In genomic region chr2:32170010-32170409, GRCm38 (mm10) we compare ENCODE assay signal across 12 mouse cellular contexts. TPM values are rescaled to one million over a fixed set of nuclear protein-coding genes. Genes with fewer than 3 reads are reported as not detected.
DNase-seq lines count a peak whose midpoint lies in the region; ATAC-seq lines count a peak whose summit lies in the region.
"Had no signal": no experiment of that assay in that cellular context is flagged by ENCODE, and none has a peak within 500 bp of the region (broad histone marks: within the 10 kb centered on the region; RNA-seq: fewer than 3 reads in every experiment).

No protein-coding gene starts in this region.

- H3K27ac ChIP-seq in heart, embryonic 10.5 days = peak overlapping the region; percentile 73; the same call in 1 of the 2 replicates
- 0 out of 2 replicates have a peak overlapping the region, but pooled peaks have one; percentile 14 for H3K27ac ChIP-seq in neural tube, embryonic 11.5 days (ENCODE audit: low read depth, low read length)
- H3K27ac ChIP-seq in midbrain, embryonic 13.5 days = peak overlapping the region; percentile 46; the same call in 1 of the 2 replicates

- no peak overlapping the region; the same call in 1 of the 2 replicates for H3K9ac ChIP-seq in neural tube, embryonic 11.5 days (ENCODE audit: low read length)
- no peak overlapping the region for H3K9ac ChIP-seq in midbrain, embryonic 13.5 days (replicated peaks)

- no peaks in the 10 kb centered on the region for H3K27me3 ChIP-seq in heart, embryonic 10.5 days (ENCODE audit: insufficient read depth, poor library complexity, severe bottlenecking)
- H3K27me3 ChIP-seq in neural tube, embryonic 11.5 days (ENCODE audit: control insufficient read depth, insufficient read depth, low read length) = no peaks in the 10 kb centered on the region
- no peaks in the 10 kb centered on the region for H3K27me3 ChIP-seq in midbrain, embryonic 13.5 days

- ATAC-seq in neural tube, embryonic 11.5 days (ENCODE audit: insufficient read depth, low FRiP score, low TSS enrichment) = no peak
- ATAC-seq in midbrain, embryonic 13.5 days = no peak

- H3K4me3 ChIP-seq in heart, embryonic 10.5 days = peak overlapping the region; percentile 18; the same call in 1 of the 2 replicates
- H3K4me3 ChIP-seq in neural tube, embryonic 11.5 days (ENCODE audit: low read depth, low read length) = no peak overlapping the region
- H3K4me3 ChIP-seq in midbrain, embryonic 13.5 days (replicated peaks) = no peak overlapping the region
- H3K4me3 ChIP-seq: erythroblast, embryonic 14.5 days had no signal

- peaks cover 7% of the 10 kb centered on the region for H3K36me3 ChIP-seq in heart, embryonic 10.5 days
- no peaks in the 10 kb centered on the region for H3K36me3 ChIP-seq in neural tube, embryonic 11.5 days (ENCODE audit: control insufficient read depth, insufficient read depth, low read length)
- no peaks in the 10 kb centered on the region for H3K36me3 ChIP-seq in midbrain, embryonic 13.5 days

- WGBS in heart, embryonic 10.5 days = 58% methylated on average over 8 of the region's 8 CpGs
- 89% methylated on average over 8 of the region's 8 CpGs for WGBS in neural tube, embryonic 11.5 days
- 54% methylated on average over 8 of the region's 8 CpGs for WGBS in midbrain, embryonic 13.5 days

- H3K9me3 ChIP-seq in heart, embryonic 10.5 days = no peaks in the 10 kb centered on the region
- H3K9me3 ChIP-seq in neural tube, embryonic 11.5 days (ENCODE audit: control insufficient read depth, low read length) = no peaks in the 10 kb centered on the region
- H3K9me3 ChIP-seq in midbrain, embryonic 13.5 days = no peaks in the 10 kb centered on the region

- H3K4me2 ChIP-seq in neural tube, embryonic 11.5 days (ENCODE audit: low read depth) = no peak overlapping the region
- H3K4me2 ChIP-seq in midbrain, embryonic 13.5 days (replicated peaks) = no peak overlapping the region

- H3K4me1 ChIP-seq in heart, embryonic 10.5 days = peaks cover 83% of the 10 kb centered on the region
- H3K4me1 ChIP-seq in neural tube, embryonic 11.5 days (ENCODE audit: control insufficient read depth, insufficient read depth, low read length) = peaks cover 37% of the 10 kb centered on the region
- H3K4me1 ChIP-seq in midbrain, embryonic 13.5 days (replicated peaks) = peaks cover 85% of the 10 kb centered on the region

- DNase-seq in heart, embryonic 10.5 days (ENCODE audit: low spot score) = no peak
- DNase-seq in heart, adult 8-10 months (ENCODE audit: low spot score) = no peak
- DNase-seq in neural tube, embryonic 11.5 days (ENCODE audit: low spot score) = no peak
- no peak for DNase-seq in neural tube, embryonic 10.5 days (ENCODE audit: extremely low spot score, low spot score)
- no peak for DNase-seq in B cell, adult 2 months
- DNase-seq in kidney, adult 9 months = no peak
- DNase-seq in kidney, adult 18-20 months = no peak
- DNase-seq: cerebellum, adult 9-10 months; kidney, postnatal 14 days; lung, postnatal 4 days had no signal

RNA-seq across cellular contexts. Expression of gene Prrc2b, which starts 19.1 kb away (rescaled TPM):
- 44.1 and 54.6 TPM in 2 replicates for polyA plus RNA-seq in heart, embryonic 10.5 days (2016; fragmentation: Nextera tagmentation; extraction: Ambion mirVana)
- total RNA-seq in heart, adult 8-10 months (2022) = 10 to 100 TPM; 83.5 to 94.1 (median 89.2) TPM
- 73.9 and 81.1 TPM in 2 replicates for polyA plus RNA-seq in neural tube, embryonic 11.5 days (2014; fragmentation: Nextera tagmentation; extraction: Ambion mirVana)
- polyA plus RNA-seq in midbrain, embryonic 13.5 days (2015; fragmentation: Nextera tagmentation; extraction: Ambion mirVana) = 68.4 and 77.5 TPM in 2 replicates

Comparison
In these comparisons a context has a peak if more than half of its experiments do, and no peak if none do; other contexts are left out.
1. H3K27ac ChIP-seq: peak in every context shown above with its lines; median percentile 73 in heart, embryonic 10.5 days; 46 in midbrain, embryonic 13.5 days; 14 in neural tube, embryonic 11.5 days.